Mouse (Mus musculus): Measurements from ENCODE around the gene Ssx9.
"Not testable (repeated sequence)": the region's sequence is repeated elsewhere in the genome, so short reads cannot be mapped to it uniquely, and the experiment has no call there.

Ssx9 gene

GRCm38 (mm10) chrX:8748132-8748531 is at the start of gene Ssx9:
Ssx9 (plus strand) TSS chrX:8748432.
- not testable (repeated sequence) for DNase-seq (ENCODE audit: low spot score in 2 of 2)

- DNase-seq (ENCODE audit: low spot score in 2 of 2): no peak
Observed at GRCm38 (mm10) chrX:8732907-8733306, 15.3 kb upstream of the Ssx9 start.

- DNase-seq (ENCODE audit: low spot score in 2 of 2): not testable (repeated sequence)
Observed at GRCm38 (mm10) chrX:8803391-8803790, 55.2 kb downstream of the Ssx9 start, which contains the start of gene Ssxb5. Ssxb5 (plus strand) TSS chrX:8803691.

Data from spleen, postnatal 4 days (tissue).